Mouse (Mus musculus) cerebellum, adult 9-10 months (tissue): ENCODE results near the gene Tbk1.

Experiments used
- DNase-seq: peaks from one replicate; pipeline ENCODE4 v3.0.0; 2022

Tbk1 gene

DNA sequence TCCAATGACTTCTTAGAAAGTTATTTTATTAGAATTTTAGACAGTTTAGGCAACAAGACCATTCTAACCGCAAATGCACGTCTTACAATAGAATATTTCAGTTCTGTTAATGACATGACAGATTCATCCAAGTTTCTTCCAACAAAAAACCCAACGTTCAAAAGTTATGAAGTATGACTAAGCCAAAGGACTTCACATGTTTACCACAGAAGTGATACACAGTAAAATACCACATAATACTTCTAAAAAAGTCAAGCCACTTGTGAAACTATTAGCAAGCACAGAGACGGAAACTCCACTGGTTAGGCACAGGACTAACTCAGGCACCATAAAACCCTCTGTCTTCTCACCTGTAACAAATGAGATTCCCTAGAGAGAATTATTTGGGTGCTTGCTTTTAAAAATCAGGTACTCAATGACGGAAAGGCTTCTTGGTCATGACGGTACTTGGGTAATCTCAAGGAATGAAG, 819 bp upstream of the Tbk1 start:
- DNase-seq: no peak

DNA sequence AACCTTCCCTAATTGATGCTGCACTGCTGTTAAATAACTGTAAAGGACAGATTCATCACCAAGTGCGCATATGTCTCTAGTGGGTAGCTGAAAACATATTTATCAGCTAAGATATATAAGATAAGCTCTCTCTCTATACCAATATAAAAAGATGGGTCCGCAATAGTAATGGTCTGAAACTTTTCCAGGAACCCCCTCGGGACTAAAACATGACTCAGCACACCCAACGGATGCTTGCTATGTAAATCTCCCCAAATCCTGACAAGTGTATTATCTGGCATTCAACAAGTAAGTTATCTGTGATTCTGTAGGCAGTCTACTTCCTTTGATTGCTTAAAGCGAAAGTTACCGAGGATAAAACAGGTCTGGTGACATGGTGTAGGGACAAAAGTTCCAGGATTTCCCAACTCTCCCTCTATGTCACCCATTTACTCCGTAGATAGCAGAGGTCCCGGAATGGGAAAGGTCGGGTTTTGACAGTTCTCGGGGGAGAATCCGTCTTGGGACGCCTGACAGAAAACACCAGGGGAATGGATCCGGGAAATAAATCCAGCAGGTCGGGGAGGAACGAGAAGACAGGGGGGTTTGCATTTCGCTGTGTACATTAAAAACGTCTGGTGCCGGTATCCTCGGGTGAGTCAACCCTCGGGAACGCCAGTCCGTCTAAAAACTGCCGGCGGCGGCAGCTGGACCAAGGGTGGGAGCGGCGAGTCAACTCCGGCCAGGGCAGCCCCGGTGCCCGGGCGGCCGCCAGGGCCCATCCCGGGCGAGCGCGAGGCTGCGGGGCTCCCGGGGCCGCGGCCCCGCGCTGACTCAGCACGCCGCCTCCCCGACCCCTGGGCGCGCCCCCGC, 570 bp downstream of the Tbk1 start:
- peak; percentile 51 for DNase-seq

DNA sequence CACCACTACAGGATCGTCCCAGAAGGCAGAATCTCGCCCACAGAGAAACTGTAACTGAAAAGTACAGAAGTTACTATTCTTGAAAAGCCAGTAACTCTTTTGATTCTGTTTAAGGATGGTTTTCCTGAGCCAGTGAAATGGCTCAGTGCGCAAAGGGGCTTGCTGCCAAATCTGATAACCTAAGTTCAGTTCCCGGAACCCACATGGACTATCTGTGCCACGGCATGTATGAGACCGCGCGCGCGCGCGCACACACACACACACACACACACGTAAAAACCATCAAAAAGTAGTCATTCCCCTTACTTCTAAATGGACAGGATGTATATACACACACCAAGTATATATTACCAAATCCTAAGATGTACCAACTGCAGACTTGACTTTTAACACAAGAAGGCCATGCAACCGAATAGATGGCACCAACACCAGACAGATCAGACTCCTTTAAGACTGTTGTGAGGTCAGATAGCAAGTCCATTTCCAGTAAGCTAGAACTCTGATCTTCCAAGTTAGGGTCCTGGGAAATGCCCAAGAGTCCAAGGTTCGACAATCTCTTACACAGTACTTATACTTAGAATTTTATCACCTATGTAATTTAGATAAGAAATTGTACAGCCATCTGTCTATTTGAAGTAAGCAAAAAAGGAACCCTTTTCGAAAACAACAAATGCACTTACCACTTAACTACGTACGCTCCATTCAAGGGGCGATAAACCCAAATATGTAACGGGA, 1.4 kb downstream of the Tbk1 start:
- DNase-seq: no peak

DNA sequence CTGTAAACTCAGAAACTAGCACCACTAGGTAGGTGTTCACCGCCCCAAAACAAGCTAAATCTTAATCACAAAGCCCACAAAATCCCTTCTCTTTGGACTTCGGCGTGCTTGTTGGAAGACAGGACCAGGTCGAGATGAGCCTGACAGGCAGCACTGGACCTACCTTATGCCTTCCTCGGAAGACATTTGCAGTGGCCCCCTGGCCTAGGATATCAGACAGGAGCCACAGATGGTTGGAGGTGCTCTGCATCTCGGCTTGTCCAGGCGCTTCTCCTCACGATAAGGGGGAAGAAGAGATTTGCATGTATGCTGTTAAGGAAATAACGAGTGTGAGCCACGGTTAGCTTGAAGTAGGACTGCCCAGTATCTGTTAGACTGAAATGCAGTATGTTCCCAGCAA, 2.6 kb downstream of the Tbk1 start:
- DNase-seq: no peak

DNA sequence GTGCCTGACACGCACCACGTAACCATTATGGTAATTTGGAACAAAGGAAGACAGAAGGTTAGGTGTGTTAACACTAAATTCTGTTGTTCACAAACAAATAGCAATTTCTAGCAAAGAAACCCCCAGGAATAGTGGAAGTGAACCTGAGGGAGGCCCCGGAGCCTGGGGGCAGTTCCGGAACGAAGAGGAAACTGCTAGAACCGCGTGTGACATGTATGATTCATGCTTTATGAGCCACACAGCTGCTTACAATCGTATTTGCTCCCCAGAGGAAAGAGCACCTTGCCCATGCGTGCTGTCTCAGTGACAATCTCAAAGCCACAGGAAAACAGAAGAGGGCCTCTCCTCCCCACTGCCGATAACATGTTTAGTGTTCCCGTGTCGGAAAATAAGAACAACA, 3.6 kb downstream of the Tbk1 start:
- DNase-seq: no peak

DNA sequence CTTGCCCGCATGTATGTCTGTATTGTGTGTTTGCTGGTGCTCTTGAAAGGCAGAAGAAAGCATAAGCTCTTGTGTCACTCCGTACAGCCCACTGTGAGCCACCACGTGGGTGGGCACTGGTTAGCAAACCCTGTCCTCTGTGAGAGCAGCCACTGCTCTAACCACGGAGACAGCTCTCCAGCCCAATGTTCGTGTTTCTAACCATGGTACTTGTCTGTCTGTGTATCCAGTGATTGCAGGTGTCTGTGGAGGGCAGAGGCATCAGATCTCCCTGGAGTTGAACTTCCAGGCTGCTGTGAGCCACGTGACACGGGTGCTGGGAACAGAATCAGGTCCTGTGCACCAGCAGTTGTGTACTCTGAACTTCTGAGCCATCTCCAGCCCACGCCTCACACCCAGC, 4.3 kb downstream of the Tbk1 start:
- no peak for DNase-seq

DNA sequence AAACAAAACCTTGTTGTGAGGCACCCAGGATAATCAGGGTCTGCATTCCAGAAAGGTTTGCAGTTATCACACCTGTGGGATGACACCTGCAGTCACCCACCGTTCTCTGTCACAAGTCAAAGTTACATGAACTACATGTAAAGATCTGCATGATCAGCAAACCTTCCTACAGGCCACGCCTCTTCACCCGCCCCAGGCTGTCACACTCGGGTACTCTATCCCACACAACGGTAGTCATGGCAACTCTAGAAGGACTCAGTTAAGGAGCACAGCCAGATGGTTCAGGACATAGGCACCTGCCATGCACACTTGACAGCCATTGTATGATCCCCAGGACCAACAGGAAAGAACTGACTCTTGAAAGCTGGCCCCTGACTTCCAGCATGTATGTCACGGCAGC, 5.2 kb downstream of the Tbk1 start:
- no peak for DNase-seq

DNA sequence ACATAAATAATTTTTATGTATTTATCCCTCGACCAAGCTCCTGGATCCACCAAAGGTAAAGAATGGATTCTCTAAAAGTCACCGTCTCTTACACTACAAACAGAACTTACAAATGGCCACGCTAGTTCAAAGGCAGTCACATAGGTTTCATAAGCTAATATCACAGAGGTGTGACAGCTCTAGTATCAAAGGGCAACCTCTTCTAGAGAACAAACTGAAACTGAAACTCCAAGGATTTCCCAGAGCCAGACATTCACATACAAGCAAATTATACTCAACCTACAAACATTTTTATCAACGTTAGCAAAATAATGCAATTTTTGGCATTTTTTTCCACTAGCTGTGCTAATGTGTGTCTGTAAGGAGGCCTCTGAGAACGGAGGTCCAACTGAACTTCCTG, 6.2 kb downstream of the Tbk1 start:
- DNase-seq: no peak

DNA sequence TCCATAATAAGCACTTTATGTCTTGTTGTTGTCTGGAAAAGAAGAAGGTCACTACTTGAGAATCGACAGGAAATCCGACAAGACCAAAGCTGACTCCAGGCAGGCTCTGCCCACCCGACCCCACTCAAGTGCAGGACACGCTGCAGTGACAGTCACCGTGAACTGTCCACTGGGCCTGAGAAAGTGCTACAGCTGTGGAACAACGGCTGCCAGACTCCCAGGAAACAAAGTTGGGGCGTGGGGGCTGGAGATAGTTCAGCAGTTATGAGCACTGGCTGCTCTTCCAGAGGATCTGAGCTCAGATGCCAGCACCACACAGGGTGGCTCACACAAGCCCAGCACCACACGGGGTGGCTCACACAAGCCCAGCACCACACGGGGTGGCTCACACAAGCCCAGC, 10.2 kb downstream of the Tbk1 start:
- no peak for DNase-seq

DNA sequence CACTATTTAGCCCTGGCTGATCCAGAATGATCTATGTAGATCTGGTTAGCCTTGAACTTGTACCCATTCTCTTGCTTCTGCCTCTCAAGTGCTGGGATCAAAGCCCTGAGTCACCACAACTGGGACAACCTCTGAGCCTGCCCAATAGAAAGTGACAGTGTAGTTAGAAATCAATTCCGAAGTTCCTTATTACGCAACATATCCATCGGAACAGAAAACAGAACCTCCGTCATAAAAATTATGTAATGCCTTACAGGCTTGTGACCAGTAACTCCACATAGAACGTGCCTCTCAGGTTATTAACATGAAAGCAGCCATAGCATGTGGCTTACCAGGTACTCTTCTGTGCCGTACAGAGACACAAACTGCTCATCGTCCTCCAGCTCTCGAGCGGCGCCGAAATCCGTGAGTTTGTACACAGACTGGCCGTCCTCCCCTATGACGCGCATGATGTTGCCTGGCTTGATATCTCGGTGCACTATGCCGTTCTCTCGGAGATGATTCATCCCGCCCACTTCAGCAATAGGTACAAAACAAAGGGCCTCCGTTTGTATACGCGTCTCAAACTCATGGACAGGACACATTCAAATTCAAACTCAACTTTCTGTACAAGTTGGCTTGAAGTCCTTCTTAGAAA, 15.0 kb downstream of the Tbk1 start:
- no peak for DNase-seq

DNA sequence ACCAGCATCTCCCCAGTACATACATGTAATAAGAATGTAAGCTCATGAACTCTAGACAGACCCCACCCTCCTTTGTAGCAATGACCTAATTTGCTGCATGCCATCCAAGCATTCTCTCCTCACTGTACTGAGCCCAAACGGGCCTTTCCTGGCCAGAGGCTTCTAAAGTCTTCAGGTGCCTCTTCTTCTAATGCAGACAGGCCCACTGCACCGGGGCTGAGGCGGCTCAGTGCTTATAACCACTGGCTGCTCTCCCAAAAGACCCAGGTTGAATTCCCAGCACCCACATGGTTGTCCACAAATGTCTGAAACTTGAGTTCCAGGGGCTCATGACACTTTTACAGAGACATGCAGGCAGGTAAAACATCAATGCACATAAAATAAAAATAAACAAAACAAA, 15.6 kb downstream of the Tbk1 start:
- DNase-seq: no peak

DNA sequence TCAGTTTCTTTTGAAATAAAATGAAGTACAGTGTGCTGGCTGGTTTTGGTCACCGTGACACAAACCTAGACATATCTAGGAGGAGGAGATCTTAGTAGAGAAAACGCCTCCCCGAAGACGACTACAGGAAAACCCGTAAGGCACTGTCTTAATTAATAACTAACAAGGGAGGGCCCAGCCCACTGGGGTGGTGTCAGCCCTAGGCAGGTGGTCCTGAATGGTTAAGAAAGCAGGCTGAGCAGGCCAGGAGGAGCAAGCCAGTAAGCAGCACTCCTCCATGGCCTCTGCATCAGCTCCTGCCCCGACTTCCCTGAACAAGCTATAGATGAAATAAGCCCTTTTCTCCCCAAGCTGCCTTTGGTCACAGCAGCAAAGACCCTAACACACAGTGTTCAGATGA, 16.8 kb downstream of the Tbk1 start:
- DNase-seq: no peak

DNA sequence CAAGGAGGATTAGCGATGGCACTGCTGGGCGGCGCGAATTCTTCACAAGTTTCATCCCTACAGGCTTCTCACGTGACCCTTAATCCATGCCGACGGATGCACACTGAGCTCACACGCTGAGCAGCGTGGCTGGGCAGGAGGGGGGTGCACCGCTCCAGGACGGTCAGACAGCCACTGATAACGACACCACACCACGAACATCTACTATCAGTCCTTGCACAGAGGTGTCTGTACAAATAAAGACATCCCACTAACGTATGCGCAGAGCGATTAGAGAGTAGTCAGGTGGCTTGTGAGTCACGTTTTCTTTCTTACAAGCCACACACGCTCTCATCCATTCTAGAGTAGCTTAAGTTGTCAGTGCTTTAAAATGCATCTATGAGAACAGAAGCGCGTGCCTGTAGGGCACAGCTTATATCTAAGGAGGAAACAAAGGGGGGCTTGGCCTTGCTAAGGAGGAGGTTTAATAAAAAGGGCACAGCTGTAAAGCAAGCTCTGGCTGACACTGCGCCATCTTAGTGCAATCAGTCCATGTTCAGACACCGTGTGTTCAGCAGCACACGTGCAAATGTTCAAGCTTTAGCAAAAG, 17.5 kb downstream of the Tbk1 start:
- no peak for DNase-seq

DNA sequence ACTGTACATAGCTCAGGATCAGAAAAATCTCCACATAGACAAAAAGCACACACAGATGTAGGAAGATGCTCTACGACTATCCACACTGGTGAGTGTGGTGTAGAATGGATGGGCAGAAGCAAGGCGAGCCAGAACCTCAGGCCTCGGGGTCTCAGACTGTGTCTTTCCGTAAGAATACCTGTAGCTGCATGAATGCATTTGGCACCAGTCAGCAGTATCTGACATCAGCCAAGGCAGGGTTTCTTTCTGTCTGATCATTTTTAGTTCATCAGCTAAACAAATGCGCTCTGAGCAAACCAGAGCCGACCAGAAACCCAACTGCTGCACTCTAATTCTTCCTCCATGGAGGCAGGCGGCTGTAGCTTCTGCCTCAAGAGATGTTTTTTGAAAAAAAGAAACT, 18.1 kb downstream of the Tbk1 start:
- DNase-seq: no peak

DNA sequence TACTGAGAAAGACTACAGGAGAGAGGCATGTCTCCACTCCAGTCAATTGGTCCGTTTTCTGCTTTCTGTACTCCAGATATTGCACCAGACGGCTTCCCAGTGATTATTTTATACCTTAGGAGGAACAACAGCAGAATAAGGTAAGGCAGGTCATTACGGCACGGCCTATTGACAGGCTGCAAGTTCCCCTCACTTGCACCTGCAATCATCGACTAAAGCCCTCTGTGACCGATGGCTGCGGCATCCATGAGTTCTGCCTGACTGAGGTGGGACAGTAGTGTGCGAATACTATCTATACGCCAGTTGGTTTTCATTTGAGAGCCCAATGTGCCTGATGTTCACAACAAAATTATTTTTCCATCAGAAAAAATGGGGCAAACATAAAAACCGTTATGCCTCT, 18.6 kb downstream of the Tbk1 start:
- DNase-seq: no peak

DNA sequence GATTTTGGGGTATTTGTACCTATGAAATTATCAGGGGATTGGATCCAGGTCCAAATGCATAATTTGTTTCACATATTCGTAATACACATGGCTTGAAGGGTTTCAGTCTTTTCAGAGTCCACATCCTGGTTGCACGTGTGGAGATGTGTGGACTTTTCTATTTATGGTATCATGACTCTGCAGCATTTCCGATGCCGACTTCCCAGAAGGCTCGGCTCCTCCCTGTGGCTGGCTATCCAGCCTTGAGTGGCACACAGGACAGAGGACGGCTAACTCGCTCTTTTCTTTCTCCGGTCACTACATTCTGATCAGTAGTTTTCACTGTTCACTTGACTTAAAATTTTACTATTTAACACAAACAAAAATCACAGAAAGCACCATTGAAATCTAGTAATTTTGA, 22.1 kb downstream of the Tbk1 start:
- no peak for DNase-seq

DNA sequence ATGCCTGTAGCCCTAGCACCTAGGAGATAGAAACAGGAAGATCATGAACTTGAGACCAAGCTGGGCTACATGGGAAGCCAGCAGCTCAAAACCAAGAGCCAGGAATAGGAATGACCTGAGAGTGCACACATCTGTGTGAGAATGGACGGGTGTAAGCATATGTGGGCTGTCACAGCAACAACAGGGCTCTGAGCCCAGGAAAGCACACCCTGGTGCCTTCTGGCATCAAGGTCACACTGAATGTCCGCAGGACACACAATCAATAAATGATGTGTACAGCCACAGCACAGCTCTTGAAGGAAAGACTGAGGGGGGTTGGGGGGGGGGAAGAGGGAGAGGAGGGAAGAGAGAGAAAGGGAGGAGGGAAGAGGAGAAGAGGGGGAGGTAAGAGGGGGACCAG, 28.4 kb downstream of the Tbk1 start:
- DNase-seq: no peak

DNA sequence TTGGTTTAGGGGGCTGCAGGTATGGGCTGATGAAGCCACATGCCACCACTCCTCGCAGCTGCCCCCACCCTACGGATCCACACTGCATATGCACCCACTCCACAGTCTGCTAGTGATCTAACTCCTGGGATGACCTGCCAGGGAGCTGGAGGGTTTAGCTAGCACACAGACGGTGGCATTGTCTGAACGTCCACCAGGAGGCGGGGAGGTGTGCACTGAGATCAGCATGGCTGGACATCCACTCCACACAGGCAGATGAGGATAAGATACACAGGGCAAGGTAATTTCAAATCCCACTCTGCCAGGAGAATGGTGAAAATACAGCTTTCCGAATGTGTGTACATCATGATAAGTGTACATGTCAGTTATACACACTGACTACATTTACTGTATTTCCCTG, 30.3 kb downstream of the Tbk1 start:
- DNase-seq: no peak

DNA sequence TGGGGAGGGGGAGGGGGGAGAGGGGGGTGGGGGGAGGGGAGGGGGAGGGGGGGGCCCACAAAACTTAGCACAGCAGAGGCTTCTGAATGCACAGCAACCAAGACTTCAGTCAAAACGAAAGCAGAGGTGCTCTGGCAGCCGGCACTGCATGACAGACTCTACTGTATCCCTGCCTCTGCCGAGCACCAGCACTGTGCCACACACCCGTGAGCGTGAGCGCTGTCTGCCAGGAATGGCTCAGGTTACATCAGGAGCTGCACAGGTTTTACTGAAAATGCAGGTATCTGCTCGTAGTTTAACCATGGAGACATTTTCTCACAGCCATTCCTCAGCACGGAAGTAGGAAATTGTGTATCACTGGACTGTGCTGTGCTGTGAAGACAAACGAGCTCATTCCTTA, 36.3 kb downstream of the Tbk1 start:
- DNase-seq: no peak

DNA sequence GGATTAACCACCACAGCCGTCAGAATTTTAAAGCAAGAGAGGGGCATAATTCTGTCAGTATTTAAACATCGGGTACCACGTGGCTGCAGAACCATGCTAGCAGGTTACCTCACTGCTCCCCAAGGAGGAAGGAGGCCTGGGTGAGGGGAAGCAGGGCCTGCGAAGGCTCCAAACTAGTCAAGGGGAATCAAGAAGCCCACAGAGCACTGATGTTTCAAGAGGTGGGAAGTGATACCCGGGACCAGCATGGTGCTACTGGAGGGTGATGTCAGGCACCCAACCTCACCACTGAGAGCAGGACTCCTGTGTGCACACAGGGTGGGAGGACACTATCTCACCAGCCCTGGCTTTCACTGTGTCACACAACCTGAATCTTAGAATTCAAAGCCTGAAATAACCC, 36.9 kb downstream of the Tbk1 start:
- no peak for DNase-seq

DNA sequence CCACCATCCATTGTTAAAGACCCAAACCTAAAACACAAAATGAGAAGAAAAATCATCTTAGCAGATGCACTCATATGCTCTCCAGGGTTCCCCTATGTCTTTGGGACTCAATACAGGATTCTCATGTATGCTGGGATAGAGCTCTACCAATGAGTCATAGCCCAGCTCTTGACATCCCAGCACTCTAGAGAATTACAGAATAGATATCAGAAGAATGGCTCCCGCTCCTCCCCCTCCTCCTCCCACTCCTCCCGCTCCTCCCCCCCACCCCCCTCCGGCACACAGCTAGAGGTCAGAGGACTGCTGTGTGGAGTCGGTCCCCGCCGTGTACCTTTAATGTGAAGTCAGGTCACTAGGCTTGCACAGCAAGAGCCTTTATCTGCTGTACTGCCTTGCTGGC, 39.4 kb downstream of the Tbk1 start:
- DNase-seq: no peak

DNA sequence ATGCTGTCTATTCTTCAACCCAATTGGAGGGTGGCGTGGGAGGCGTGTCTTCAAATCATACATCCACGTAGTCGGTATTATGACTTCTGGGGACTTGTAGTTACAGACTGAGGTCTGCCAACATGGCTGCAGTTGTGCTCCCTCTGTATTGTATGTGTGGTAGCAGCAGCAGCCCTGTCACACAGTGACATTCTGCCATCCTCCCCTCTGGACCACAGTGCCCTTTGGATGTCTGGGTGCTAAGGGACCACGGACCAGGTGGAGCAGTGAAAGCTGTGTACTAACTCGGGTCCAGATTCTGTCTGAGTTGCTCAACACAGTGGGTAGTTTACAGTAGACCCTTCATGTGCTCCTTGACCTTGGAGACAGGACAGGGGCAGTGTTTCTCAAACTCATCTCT, 43.0 kb downstream of the Tbk1 start:
- DNase-seq: no peak

DNA sequence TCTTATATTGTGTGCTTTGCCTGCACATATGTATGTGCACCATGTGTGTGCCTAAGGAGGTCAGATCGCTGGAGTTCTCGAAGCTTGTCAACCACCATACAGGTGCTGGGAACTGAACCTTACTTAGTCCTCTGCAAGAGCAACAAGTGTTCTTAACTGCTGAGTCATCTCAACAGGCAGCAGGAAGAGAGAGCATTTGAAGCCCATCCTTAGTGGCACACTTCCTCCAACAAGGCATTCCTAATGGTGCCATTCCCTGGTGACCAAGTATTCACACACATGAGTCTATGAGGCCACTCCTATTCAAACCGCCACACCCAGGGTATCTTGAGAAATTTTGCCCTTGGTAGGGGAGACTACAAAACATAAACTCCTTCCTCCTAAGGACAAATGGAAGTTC, 44.4 kb downstream of the Tbk1 start:
- DNase-seq: no peak

DNA sequence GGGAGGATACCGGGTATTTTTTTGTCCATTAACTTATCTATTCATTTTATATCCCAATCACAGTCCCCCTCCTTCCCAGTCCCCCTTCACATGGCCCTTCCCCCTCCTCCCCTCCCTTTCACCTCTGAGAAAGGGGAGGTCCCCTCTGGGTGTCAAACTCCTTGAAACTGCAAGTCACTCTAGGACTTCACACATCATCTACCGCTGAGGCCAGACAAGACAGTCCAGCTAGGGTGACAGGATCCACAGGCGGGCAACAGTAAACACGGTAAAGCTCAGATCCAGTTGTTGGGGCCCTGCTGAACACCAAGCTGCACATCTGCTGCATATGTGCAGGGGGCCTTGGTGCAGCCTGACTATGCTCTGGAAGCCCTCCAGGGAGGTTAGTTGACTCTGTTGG, 51.6 kb downstream of the Tbk1 start:
- no peak for DNase-seq
